Mouse (Mus musculus) large intestine, adult 2 months (tissue): ENCODE measurements at regions not wholly inside any gene's neighbourhood (a gene's known extent, or its start where the extent isn't known, plus 50 kb on each side); places are given as distances from the start of the nearest gene placed in this dataset.

Experiments used
- DNase-seq: peaks from one replicate; pipeline ENCODE4 v3.0.0-alpha.2; 2012; ENCODE audit warnings: low read depth, low spot score
- WGBS: fragments of 180-500 bp; shearing (Covaris S2); methylation state at CpG from one replicate; pipeline ENCODE4 v1.1.7; 2018; 5-methylcytosine and 5-hydroxymethylcytosine counted together

DNA sequence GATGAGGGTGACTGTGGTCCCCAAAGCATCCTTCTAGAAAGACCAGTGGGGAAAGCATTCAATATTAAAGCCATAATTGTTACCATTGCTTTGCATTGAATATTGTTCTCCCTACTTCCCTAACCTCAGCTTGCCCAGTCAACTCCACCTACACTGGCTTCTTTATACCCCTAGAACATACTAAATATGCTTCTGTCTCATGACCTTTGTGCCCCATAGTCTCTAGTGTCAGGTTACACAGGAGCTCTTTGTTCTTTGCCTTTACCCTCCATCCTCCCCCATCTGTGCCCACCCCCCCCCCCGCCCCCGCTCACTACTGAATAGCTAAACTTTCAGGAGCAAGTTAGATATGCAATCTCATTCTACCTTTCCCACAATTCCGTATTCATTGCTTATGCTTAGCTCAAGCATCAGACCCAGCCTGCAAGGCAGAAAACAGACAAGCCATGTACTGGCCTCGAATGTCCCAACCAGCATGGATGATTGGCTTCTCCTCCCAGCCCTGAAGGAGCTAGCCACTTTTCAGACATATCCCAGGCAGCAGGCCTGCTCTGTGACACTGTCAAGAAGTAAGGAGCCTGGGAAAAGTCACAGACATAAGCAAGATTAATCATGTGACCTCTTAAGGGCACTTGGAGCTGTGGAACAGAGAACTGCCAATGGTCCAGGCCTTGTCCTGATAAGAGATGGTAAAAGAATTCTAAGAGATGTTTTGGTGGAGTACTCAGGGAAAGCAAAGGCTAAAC lies 410.4 kb downstream of the Insc start:
- 47% methylated on average over 4 of the region's 4 CpGs for WGBS

GRCm38 (mm10) chr7:115170023-115170422 lies 426.5 kb downstream of the Insc start:
- DNase-seq = no peak
- WGBS = 50% methylated on average over 6 of the region's 6 CpGs

More for the DNA sequence above, 410.4 kb downstream of the Insc start:
- no peak for DNase-seq

- DNase-seq = no peak
- 44% methylated on average over 9 of the region's 9 CpGs for WGBS
These were observed 426.9 kb downstream of the Insc start for GRCm38 (mm10) chr7:115170439-115170838.

DNA sequence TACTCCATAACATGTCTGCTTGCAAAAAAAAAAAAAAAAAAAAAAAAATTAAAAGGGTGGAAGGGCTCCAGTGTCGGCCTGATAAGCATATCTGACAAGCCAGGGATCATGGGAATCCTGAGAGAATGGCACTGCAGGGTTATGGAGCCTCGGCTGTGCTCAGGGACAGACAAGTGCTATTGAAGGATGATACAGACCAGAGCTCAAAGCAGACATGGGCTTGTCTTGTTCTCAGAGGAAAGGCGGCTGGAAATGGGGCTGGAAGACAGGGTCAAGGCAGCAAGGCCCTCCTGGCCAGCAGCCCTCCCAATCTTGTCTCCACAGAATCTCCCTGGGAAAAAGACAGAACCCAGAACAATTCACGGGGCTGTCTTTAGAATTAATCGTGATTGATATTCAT lies 449.0 kb downstream of the Insc start:
- no peak for DNase-seq
- 68% methylated on average over 5 of the region's 5 CpGs for WGBS

- no peak for DNase-seq
- WGBS = 45% methylated on average over 9 of the region's 9 CpGs
These were observed 449.7 kb downstream of the Insc start for GRCm38 (mm10) chr7:115192992-115193761.

GRCm38 (mm10) chr7:115204916-115205315 lies 461.4 kb downstream of the Insc start:
- WGBS = 14% methylated on average over 3 of the region's 3 CpGs
- DNase-seq = peak; percentile 51

GRCm38 (mm10) chr7:115206479-115207134 lies 463.1 kb downstream of the Insc start:
- 63% methylated on average over 9 of the region's 9 CpGs for WGBS
- DNase-seq = no peak

- WGBS = 81% methylated on average over 7 of the region's 7 CpGs
- no peak for DNase-seq
These were observed 465.3 kb downstream of the Insc start for GRCm38 (mm10) chr7:115208781-115209180.

- DNase-seq = no peak
- 38% methylated on average over 2 of the region's 2 CpGs for WGBS
These were observed 466.5 kb downstream of the Insc start for GRCm38 (mm10) chr7:115210012-115210411.

DNA sequence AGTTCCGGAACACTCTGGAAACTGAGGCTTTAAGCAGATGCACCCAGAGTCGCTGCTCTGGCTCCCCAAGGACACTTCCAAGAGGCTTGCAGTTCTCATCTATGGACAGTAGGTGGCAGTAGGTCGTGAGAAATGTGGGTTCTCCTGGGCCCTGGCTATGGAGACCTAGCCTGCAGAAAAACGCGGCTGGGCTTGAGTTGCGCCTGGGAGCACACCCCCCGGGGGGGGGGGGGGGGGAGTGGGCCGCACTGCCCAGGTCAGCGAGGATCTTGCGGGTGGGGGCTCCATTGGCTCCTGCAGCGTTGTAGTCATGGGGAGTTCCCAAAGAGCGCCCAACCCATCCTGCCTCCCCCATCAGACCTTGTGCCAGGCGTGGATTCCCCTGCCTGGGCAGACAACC lies 473.3 kb downstream of the Insc start:
- WGBS = 3% methylated on average over 13 of the region's 13 CpGs
- DNase-seq = peak; percentile 62

- DNase-seq = no peak
- WGBS = 26% methylated on average over 5 of the region's 5 CpGs
These were observed 473.8 kb downstream of the Insc start for GRCm38 (mm10) chr7:115217255-115217654.

DNA sequence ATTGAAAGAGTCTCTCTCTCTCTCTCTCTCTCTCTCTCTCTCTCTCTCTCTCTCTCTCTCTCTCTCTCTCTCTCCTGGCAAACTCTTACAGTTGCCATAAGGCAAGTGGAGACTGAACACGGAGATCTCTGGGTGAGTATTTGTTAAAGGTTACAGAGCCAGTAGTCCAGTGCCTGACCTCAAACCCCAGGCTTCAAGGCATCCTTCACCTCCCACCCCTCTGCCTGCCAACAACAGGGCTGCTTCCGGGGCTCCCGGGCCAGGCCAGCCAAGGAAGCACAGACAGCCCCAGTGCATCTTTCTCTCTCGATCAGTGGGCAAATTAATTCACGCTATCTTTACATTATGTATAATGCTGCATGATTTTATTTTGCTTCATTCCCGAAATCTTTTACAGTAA lies 474.2 kb downstream of the Insc start:
- WGBS = 63% methylated on average over 6 of the region's 6 CpGs

GRCm38 (mm10) chr7:115218596-115219180 lies 475.2 kb downstream of the Insc start:
- 43% methylated on average over 13 of the region's 13 CpGs for WGBS
- no peak for DNase-seq

More for the DNA sequence above, 474.2 kb downstream of the Insc start:
- DNase-seq = no peak

GRCm38 (mm10) chr7:115222642-115223041 lies 479.1 kb downstream of the Insc start:
- WGBS = 37% methylated on average over 5 of the region's 7 CpGs

DNA sequence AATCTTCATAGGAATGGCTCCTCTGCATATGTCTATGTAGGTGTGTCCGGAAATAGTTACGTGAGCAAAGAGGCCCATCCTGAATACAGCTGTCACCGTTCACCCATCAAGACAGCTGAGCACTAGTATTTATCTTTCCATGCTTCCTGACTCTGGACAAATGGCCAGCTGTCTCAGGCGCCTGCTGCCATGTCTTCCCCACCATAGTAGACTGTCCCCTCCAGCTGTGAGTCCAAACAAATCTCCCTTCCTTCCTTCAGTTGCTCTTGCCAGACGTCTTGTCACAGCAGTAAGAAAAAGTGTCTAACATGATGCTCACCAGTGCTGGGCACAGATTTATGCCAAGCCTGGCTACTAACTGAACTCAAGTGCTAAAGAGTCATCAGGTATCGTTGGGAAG lies 487.0 kb downstream of the Insc start:
- no peak for DNase-seq
- WGBS = 68% methylated on average over 6 of the region's 6 CpGs

More at GRCm38 (mm10) chr7:115222642-115223041, 479.1 kb downstream of the Insc start:
- no peak for DNase-seq

DNA sequence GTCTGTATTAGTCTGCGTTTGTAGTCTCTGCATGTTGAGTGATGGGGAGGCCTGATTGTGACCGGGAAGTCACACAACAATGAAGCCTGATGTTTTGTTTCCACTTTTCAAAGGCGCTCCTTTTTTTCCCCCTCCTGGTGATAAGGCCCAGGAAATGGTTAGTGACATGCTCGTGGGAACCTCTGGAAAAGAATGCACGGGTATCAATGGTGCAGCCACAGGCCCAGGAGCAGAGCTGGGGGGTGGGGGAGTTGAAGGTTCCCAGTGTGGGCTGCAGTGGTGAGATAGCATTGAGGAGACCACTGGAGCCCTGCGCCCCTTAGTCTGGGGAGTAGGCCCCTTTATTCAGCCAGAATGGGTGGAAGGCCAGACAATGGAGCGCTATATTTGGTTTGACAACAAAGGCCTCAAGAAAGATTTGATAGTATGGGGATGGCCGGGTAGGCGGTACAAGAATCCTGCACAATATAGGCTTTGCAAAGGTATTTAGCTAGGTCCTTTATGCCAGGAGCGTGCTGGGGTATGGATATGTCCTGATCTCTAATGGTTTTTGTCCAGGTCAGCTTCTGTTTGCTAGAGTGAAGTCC lies 490.4 kb downstream of the Insc start:
- no peak for DNase-seq
- 74% methylated on average over 10 of the region's 10 CpGs for WGBS

DNA sequence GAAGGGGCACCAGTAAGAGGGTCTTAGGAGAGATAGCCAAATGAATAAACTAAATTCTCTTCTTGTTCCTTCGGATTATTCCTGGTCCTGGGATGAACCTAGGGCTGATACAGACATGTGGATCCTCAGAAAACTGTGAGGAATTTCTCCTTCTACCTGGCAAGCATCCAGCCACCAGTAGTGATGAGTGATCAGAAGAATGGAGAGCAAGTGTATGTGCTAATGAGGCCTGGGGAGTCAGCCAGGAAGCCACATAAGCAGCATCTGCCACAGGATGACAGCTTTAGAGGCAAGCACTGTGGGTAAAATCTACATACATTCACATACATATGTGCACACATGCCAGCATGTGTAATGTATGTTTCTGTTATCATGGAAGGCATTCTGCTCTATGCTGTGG lies 493.6 kb downstream of the Insc start:
- 83% methylated on average over 1 of the region's 1 CpGs for WGBS
- no peak for DNase-seq

DNA sequence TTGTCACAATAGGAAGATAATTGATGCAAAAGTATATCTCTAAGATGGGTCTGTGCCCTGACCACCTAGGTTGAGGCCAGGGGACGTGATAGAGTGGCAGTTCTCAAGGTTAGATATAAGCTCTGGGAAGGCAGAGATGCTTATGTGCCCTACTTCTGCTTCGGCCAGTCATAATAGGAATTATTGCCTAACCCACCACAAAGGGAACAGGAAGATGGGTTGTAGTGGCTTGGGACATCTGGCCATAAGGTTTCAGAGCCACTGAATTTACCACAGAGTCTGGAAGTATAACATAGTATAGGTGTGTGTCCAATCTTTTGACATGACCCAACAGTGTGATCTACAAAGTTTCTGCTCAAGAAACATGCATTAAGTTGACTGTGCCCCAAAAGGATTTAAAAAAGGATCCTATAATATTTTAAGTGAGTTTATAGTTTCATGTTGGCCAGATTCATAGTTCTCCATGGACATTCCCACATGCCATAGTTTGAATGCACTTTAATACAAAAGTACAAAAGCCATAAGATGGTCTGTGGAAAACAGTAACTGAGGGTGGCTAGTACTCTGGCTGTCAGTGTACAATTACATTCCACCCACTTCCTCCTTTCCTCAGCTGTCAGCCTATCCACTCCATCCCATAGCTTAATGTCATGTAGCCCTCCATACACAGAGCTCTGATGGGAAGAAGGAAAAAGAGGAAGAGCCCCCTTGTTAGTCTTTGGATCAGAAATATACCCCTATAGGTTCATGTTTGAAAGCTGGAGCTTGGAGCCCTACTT lies 508.3 kb downstream of the Insc start:
- DNase-seq = no peak
- WGBS = 71% methylated on average over 2 of the region's 2 CpGs

GRCm38 (mm10) chr7:115252370-115252750 lies 508.9 kb downstream of the Insc start:
- no peak for DNase-seq
- 88% methylated on average over 2 of the region's 2 CpGs for WGBS
